Mouse (Mus musculus): ENCODE results near the gene Card19.

The Card19 gene

GRCm38 (mm10) chr13:49215504-49216219 lies at the start of gene Card19:
Card19 (minus strand) TSS chr13:49216037.
- peak; percentile 91 for DNase-seq (ENCODE audit: low read depth, low spot score)

GRCm38 (mm10) chr13:49260036-49260722 lies 44.3 kb upstream of the Card19 start:
- no peak for DNase-seq (ENCODE audit: low read depth, low spot score)

GRCm38 (mm10) chr13:49257819-49258313 lies 42.0 kb upstream of the Card19 start:
- no peak for DNase-seq (ENCODE audit: low read depth, low spot score)

- DNase-seq (ENCODE audit: low read depth, low spot score) = no peak
Measured at GRCm38 (mm10) chr13:49252746-49253145, 36.9 kb upstream of the Card19 start.

GRCm38 (mm10) chr13:49252113-49252512 lies 36.3 kb upstream of the Card19 start:
- no peak for DNase-seq (ENCODE audit: low read depth, low spot score)

GRCm38 (mm10) chr13:49250716-49251517 lies 35.1 kb upstream of the Card19 start:
- DNase-seq (ENCODE audit: low read depth, low spot score) = no peak

- no peak for DNase-seq (ENCODE audit: low read depth, low spot score)
Measured at GRCm38 (mm10) chr13:49249634-49250033, 33.8 kb upstream of the Card19 start.

GRCm38 (mm10) chr13:49248923-49249322 lies 33.1 kb upstream of the Card19 start:
- peak; percentile 13 for DNase-seq (ENCODE audit: low read depth, low spot score)

GRCm38 (mm10) chr13:49248467-49248862 lies 32.6 kb upstream of the Card19 start, which contains the start of gene Susd3:
Susd3 (minus strand) TSS chr13:49248706.
- no peak for DNase-seq (ENCODE audit: low read depth, low spot score)

GRCm38 (mm10) chr13:49247740-49248466 lies 32.1 kb upstream of the Card19 start:
- DNase-seq (ENCODE audit: low read depth, low spot score) = peak; percentile 80

GRCm38 (mm10) chr13:49247232-49247739 lies 31.4 kb upstream of the Card19 start:
- peak; percentile 19 for DNase-seq (ENCODE audit: low read depth, low spot score)

GRCm38 (mm10) chr13:49246626-49247025 lies 30.8 kb upstream of the Card19 start:
- DNase-seq (ENCODE audit: low read depth, low spot score) = no peak

- no peak for DNase-seq (ENCODE audit: low read depth, low spot score)
Measured at GRCm38 (mm10) chr13:49246011-49246410, 30.2 kb upstream of the Card19 start.

GRCm38 (mm10) chr13:49245251-49245650 lies 29.4 kb upstream of the Card19 start:
- DNase-seq (ENCODE audit: low read depth, low spot score) = no peak

- no peak for DNase-seq (ENCODE audit: low read depth, low spot score)
Measured at GRCm38 (mm10) chr13:49243492-49243891, 27.7 kb upstream of the Card19 start.

GRCm38 (mm10) chr13:49242321-49243065 lies 26.7 kb upstream of the Card19 start:
- no peak for DNase-seq (ENCODE audit: low read depth, low spot score)

- DNase-seq (ENCODE audit: low read depth, low spot score) = no peak
Measured at GRCm38 (mm10) chr13:49238737-49239136, 22.9 kb upstream of the Card19 start.

GRCm38 (mm10) chr13:49237617-49238016 lies 21.8 kb upstream of the Card19 start:
- DNase-seq (ENCODE audit: low read depth, low spot score) = no peak

- peak; percentile 67 for DNase-seq (ENCODE audit: low read depth, low spot score)
Measured at GRCm38 (mm10) chr13:49234711-49235110, 18.9 kb upstream of the Card19 start.

GRCm38 (mm10) chr13:49233792-49234572 lies 18.1 kb upstream of the Card19 start:
- DNase-seq (ENCODE audit: low read depth, low spot score) = no peak

All from R1 (cell line).